Mouse (Mus musculus) kidney, embryonic 15.5 days (tissue): ENCODE data around the gene Chpf2. TPM values are rescaled to one million over a fixed set of nuclear protein-coding genes. Genes with fewer than 3 reads are reported as not detected.

ENCODE experiments used
- ATAC-seq: fragments of 200-750 bp; cut with Nextera tagmentation; replicated peaks from 2 replicates; pipeline ENCODE4 v1.8.0; 2017; ENCODE audit warnings: moderate TSS enrichment; ENCODE audit not compliant: low FRiP score
- H3K27ac ChIP-seq: fragments of 300-500 bp; sonication (generic); 2 replicates; pipeline ENCODE4 v1.5.1; 2015; ENCODE audit warnings: mild to moderate bottlenecking, inconsistent platforms
- H3K27me3 ChIP-seq: fragments of 300-500 bp; sonication (generic); 2 replicates; pipeline ENCODE4 v1.6.1; 2015; ENCODE audit warnings: inconsistent platforms
- H3K36me3 ChIP-seq: fragments of 300-500 bp; sonication (generic); 2 replicates; pipeline ENCODE4 v1.6.1; 2015; ENCODE audit warnings: inconsistent platforms
- H3K4me1 ChIP-seq: fragments of 300-500 bp; sonication (generic); 2 replicates; pipeline ENCODE4 v1.6.1; 2015; ENCODE audit warnings: inconsistent platforms
- H3K4me2 ChIP-seq: fragments of 300-500 bp; sonication (generic); 2 replicates; pipeline ENCODE4 v1.6.1; 2015; ENCODE audit warnings: moderate library complexity, mild to moderate bottlenecking, inconsistent platforms
- H3K4me3 ChIP-seq: fragments of 300-500 bp; sonication (generic); replicated peaks from 2 replicates; pipeline ENCODE4 v1.5.1; 2015; ENCODE audit warnings: mild to moderate bottlenecking, inconsistent platforms
- H3K9ac ChIP-seq: fragments of 300-500 bp; sonication (generic); 2 replicates; pipeline ENCODE4 v1.6.1; 2015; ENCODE audit warnings: mild to moderate bottlenecking, inconsistent platforms
- H3K9me3 ChIP-seq: fragments of 300-500 bp; sonication (generic); replicated peaks from 2 replicates; pipeline ENCODE4 v1.6.1; 2016; ENCODE audit warnings: inconsistent platforms
- WGBS: fragments of 180-500 bp; shearing (Covaris S2); methylation state at CpG from one replicate; pipeline ENCODE4 v1.1.7; 2015; ENCODE audit warnings: mixed read lengths; 5-methylcytosine and 5-hydroxymethylcytosine counted together
- microRNA counts: library from miRNA; unstranded; fragments of <30 nt; microRNA quantifications from one replicate; lab custom pipeline; 2016
- microRNA-seq: library from miRNA; unstranded; fragments of <30 nt; microRNA quantifications from one replicate; pipeline ENCODE4, GENCODE M21; 2016
- polyA plus RNA-seq: library from polyadenylated mRNA; unstranded; fragments of >200 nt; fragmentation: Nextera tagmentation; extraction: Ambion mirVana; gene quantifications from 2 replicates; pipeline ENCODE4 v1.2.1, GENCODE M21; 2015

The Chpf2 gene
- polyA plus RNA-seq, 1 experiment from 2014 or later, result 24.7 TPM

DNA sequence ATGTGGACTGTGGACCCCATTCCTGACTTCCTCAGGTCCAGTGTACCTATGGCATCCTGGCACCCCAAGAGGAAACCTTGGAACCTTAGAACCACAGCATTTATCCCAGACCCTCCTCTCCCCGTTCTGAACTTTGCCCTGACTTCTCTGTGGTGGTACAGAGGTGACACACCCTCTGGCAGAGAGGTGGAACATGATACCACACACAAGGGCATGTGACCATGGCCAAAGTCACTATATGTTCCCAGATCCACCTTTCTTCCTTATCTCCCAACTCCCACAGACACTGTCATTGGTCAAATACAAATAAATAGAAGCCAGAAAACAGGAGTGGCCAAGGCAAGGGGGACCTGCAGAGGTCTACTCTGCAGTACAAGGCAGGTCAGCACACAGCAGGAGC lies 48.6 kb downstream of the Chpf2 start:
- no peaks in the 10 kb centered on the region for H3K9me3 ChIP-seq
- H3K36me3 ChIP-seq, result no peaks in the 10 kb centered on the region
- no peak overlapping the region for H3K4me3 ChIP-seq
- no peaks in the 10 kb centered on the region for H3K27me3 ChIP-seq
- no peak overlapping the region for H3K4me2 ChIP-seq
- H3K27ac ChIP-seq, result no peak overlapping the region
- ATAC-seq, result no peak
- 24% methylated on average over 1 of the region's 1 CpGs for WGBS
- H3K9ac ChIP-seq, result no peak overlapping the region
- H3K4me1 ChIP-seq, result no peaks in the 10 kb centered on the region

DNA sequence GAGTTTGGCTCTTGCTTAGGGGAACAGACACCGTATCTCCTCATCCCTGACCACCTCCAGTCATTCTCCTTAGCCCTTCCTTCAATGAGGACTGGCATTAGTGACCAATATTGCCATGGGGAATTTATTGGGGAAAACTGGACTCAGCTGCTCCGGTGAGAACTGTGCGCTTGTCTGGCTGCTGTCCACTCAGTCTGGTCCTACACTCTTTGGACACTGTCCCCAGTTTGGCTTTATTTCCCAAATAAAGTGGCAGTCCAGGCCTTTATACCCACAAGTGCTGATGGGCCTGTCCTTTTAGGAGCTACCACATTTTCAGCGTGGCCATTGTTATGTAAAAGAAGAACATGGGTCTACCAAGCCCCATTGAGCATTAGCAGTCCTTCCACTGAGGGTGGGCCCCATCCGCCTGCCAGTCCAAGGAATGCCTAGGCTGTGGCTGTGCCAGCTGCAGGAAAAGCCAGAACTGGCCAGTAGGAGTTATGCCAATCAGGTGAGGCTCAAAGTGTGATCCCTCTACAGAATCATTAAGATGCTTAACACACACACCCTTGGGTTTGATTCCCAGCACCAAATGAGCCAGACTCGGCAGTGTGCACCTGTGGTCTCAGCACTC lies 49.1 kb downstream of the Chpf2 start:
- 74% methylated on average over 6 of the region's 6 CpGs for WGBS
- H3K27ac ChIP-seq, result no peak overlapping the region
- H3K4me1 ChIP-seq, result no peaks in the 10 kb centered on the region
- H3K27me3 ChIP-seq, result no peaks in the 10 kb centered on the region
- H3K36me3 ChIP-seq, result no peaks in the 10 kb centered on the region
- H3K4me2 ChIP-seq, result no peak overlapping the region
- H3K4me3 ChIP-seq, result no peak overlapping the region
- H3K9me3 ChIP-seq, result no peaks in the 10 kb centered on the region
- ATAC-seq, result no peak
- H3K9ac ChIP-seq, result no peak overlapping the region

DNA sequence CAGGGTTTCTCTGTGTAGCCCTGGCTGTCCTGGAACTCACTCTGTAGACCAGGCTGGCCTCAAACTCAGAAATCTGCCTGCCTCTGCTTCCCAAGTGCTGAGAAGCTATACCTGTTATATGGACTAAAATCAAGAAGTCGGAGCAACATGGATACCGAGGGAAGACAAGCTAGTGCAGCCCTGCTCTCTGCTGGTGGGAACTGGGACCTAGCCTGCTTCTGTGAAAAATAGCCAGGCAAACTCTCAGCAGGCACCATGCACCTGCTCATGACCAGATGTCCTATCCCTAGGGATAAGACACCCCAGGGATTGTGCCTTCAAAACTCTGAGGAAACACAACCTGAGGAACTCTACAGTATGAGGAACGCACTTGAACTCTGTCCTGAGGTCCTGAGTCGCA lies 50.4 kb downstream of the Chpf2 start:
- Histone ChIP-seq H3K9ac (no peak overlapping the region), H3K9me3 (no peaks in the 10 kb centered on the region), H3K4me2 (no peak overlapping the region), H3K4me1 (no peaks in the 10 kb centered on the region), H3K27ac (no peak overlapping the region), H3K36me3 (no peaks in the 10 kb centered on the region), H3K4me3 (no peak overlapping the region), H3K27me3 (no peaks in the 10 kb centered on the region)
- ATAC-seq, result no peak
- WGBS, result 76% methylated on average over 4 of the region's 4 CpGs

DNA sequence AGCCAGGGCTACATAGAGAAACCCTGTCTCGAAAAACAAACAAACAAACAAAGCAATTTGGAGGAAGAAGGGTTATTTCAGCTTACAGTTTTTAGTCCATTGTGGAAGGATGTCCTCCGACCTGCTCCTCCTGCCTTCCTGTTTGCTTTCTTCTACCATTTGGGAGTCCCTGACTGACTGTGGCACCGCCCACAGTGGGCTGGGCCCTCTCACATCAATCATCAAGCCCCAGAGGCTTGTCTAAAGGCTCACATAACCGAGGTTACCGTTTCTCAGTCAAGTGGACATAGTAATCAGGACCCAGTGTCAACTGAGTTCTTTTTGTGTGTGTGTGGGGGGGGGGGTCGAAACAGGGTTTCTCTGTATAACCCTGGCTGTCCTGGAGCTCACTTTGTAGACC lies 51.6 kb downstream of the Chpf2 start:
- H3K4me2 ChIP-seq, result no peak overlapping the region
- no peak for ATAC-seq
- no peaks in the 10 kb centered on the region for H3K9me3 ChIP-seq
- H3K36me3 ChIP-seq, result no peaks in the 10 kb centered on the region
- 50% methylated on average over 6 of the region's 6 CpGs for WGBS
- no peak overlapping the region for H3K4me3 ChIP-seq
- H3K27me3 ChIP-seq, result no peaks in the 10 kb centered on the region
- no peaks in the 10 kb centered on the region for H3K4me1 ChIP-seq
- H3K27ac ChIP-seq, result no peak overlapping the region
- H3K9ac ChIP-seq, result no peak overlapping the region

DNA sequence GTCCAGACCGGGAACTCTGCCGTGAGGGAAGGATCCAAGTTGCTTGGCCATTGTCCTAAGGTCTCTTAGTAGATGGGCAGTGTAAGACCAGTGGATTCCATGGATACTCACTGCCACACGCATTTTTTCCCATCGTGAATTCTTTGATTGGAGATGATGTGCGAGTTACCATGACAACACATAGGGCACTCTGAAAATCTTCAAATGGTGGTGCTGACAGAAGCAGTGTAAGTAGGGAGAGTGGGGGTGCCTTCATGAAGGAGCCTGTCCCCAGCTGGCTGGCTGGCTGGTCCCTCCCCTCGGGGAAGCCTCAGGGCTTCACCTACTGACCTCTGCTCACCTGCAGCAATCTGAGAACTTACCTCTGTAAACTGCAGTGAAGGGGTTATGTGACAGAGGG lies 52.5 kb downstream of the Chpf2 start:
- no peak for ATAC-seq
- no peak overlapping the region for H3K27ac ChIP-seq

More for the DNA sequence above, 52.5 kb downstream of the Chpf2 start:
- no peak overlapping the region for H3K4me2 ChIP-seq
- H3K9me3 ChIP-seq, result no peaks in the 10 kb centered on the region
- no peak overlapping the region for H3K4me3 ChIP-seq
- no peaks in the 10 kb centered on the region for H3K36me3 ChIP-seq
- H3K27me3 ChIP-seq, result no peaks in the 10 kb centered on the region
- WGBS, result 67% methylated on average over 6 of the region's 6 CpGs
- H3K9ac ChIP-seq, result no peak overlapping the region
- H3K4me1 ChIP-seq, result no peaks in the 10 kb centered on the region

MicroRNAs encoded within 50 kb of the gene (microRNA counts, 519-probe panel; counts per million panel counts)
- 2,156 counts per million, percentile 22 among the panel's probes with 10 or more counts for microRNA mmu-miR-671-3p (lab: Ali Mortazavi, UCI)
- microRNA mmu-miR-671-5p (lab: Ali Mortazavi, UCI), result 31.7 counts per million

Small RNA genes lying within 50 kb of the gene (microRNA-seq; reads per million reads assigned to microRNA genes)
- 361 reads per million, percentile 71 among the genes with 10 or more reads in this experiment for gene Mir671

Other genes with a start within 250 kb of the Chpf2 start
- 7.1 and 7.2 TPM in 2 replicates for gene Kcnh2, start 235.1 kb upstream of the Chpf2 start, polyA plus RNA-seq
- gene Nos3, start 221.9 kb upstream of the Chpf2 start, polyA plus RNA-seq, result 15.4 and 18.4 TPM in 2 replicates
- gene Atg9b, start 194.6 kb upstream of the Chpf2 start, polyA plus RNA-seq, result 0.82 and 1.1 TPM in 2 replicates
- gene Abcb8, start 193.1 kb upstream of the Chpf2 start, polyA plus RNA-seq, result 59.2 and 62.0 TPM in 2 replicates
- gene Asic3, start 173.3 kb upstream of the Chpf2 start, polyA plus RNA-seq, result 0.39 and 0.53 TPM in 2 replicates
- 50.1 and 52.2 TPM in 2 replicates for gene Cdk5, start 163.2 kb upstream of the Chpf2 start, polyA plus RNA-seq
- gene Slc4a2, start 162.9 kb upstream of the Chpf2 start, polyA plus RNA-seq, result 42.3 and 42.7 TPM in 2 replicates
- gene Fastk, start 141.5 kb upstream of the Chpf2 start, polyA plus RNA-seq, result 116 and 125 TPM in 2 replicates
- gene Tmub1, start 138.9 kb upstream of the Chpf2 start, polyA plus RNA-seq, result 25.2 and 26.5 TPM in 2 replicates
- gene Agap3, start 134.6 kb upstream of the Chpf2 start, polyA plus RNA-seq, result 18.8 and 21.0 TPM in 2 replicates
- 0.04 and 0.10 TPM in 2 replicates for gene Gbx1, start 59.5 kb upstream of the Chpf2 start, polyA plus RNA-seq
- 0.61 and 0.67 TPM in 2 replicates for gene Asb10, start 45.8 kb upstream of the Chpf2 start, polyA plus RNA-seq
- gene 4931409K22Rik, start 29.9 kb upstream of the Chpf2 start, polyA plus RNA-seq, result 0.23 TPM in 2 replicates
- gene Abcf2, start 9.3 kb upstream of the Chpf2 start, polyA plus RNA-seq, result 118 TPM in 2 replicates
- 26.5 and 33.4 TPM in 2 replicates for gene Smarcd3, start 37.7 kb downstream of the Chpf2 start, polyA plus RNA-seq
- gene Nub1, start 98.8 kb downstream of the Chpf2 start, polyA plus RNA-seq, result 40.3 and 41.2 TPM in 2 replicates
- gene Wdr86, start 144.0 kb downstream of the Chpf2 start, polyA plus RNA-seq, result 28.4 and 32.4 TPM in 2 replicates
- gene Crygn, start 171.3 kb downstream of the Chpf2 start, polyA plus RNA-seq, result 2.0 and 3.4 TPM in 2 replicates